Mouse (Mus musculus): ENCODE measurements at regions not wholly inside any gene's neighbourhood (a gene's known extent, or its start where the extent isn't known, plus 50 kb on each side); places are given as distances from the start of the nearest gene placed in this dataset.
A peak's percentile ranks its signal among the peaks of the same experiment; 100 is the strongest.

DNA sequence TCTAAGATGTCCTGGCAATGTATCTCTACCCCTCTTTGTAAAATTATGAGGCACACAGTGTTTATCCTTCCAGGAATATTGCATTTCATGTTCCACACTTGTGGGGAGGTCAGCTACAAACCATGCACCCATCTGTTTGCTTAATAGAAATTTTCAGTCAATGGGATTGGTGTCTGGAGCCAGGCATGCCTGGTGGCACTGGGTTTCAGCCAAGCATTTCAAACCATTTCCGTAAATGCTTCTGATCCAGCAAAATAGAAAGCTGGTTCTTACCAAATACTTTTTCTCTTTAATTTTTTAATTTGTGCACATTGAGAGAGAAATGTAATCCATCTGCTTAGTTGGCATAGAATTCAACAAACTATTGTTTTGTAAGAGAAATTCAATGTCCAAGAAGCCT, 517.3 kb upstream of the Hsf2 start:
- no peaks in the 10 kb centered on the region for H3K27me3 ChIP-seq (ENCODE audit: control insufficient read depth, insufficient read depth, low read length)
- intact Hi-C loops (cut with DNase I): no loop called here
- no peaks in the 10 kb centered on the region for H3K79me2 ChIP-seq (replicated peaks; ENCODE audit: control insufficient read depth, insufficient read depth, low read length)
- no peak overlapping the region for H3K27ac ChIP-seq
- H3K4me1 ChIP-seq (ENCODE audit: control insufficient read depth, insufficient read depth, low read length): no peaks in the 10 kb centered on the region
- no peaks in the 10 kb centered on the region for H3K36me3 ChIP-seq (ENCODE audit: control insufficient read depth, insufficient read depth, low read length)
- no peak for DNase-seq
- H3K9ac ChIP-seq (ENCODE audit: low read depth, low read length): no peak overlapping the region
- no peak overlapping the region for H3K4me3 ChIP-seq
- WGBS: 93% methylated on average over 1 of the region's 1 CpGs
- TF ChIP-seq EP300 (IDR thresholded peaks at IDR 0.05; ENCODE audit: insufficient read depth, low read depth, low read length) (no peak), CTCF (IDR thresholded peaks at IDR 0.05) (no peak)

DNA sequence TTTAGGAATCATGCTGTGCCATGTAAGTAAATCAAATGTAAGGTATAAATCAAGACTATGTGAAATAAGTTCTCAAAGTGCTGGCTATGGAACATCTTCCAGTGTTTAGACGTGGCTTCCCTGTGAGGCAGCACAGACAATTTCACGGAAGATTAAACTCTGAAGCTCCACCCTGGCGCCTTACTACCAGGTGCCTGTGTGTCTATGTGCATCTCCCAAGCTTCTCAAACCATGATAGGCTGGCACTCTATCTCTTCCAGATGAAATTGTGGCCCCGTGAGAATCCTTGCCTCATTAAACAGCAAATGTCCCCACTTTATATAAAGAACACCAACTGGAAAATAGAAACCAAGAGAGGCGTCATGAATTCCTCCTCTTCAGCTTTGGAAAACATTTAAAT, 511.4 kb upstream of the Hsf2 start:
- Histone ChIP-seq H3K4me3 (no peak overlapping the region), H3K79me2 (replicated peaks; ENCODE audit: control insufficient read depth, insufficient read depth, low read length) (no peaks in the 10 kb centered on the region), H3K27me3 (ENCODE audit: control insufficient read depth, insufficient read depth, low read length) (no peaks in the 10 kb centered on the region), H3K4me1 (ENCODE audit: control insufficient read depth, insufficient read depth, low read length) (no peaks in the 10 kb centered on the region), H3K9ac (ENCODE audit: low read depth, low read length) (no peak overlapping the region), H3K27ac (no peak overlapping the region), H3K36me3 (ENCODE audit: control insufficient read depth, insufficient read depth, low read length) (no peaks in the 10 kb centered on the region; the same call in 1 of the 2 replicates)
- WGBS: 90% methylated on average over 5 of the region's 5 CpGs
- intact Hi-C loops (cut with DNase I): no loop called here
- TF ChIP-seq CTCF (IDR thresholded peaks at IDR 0.05) (no peak), EP300 (IDR thresholded peaks at IDR 0.05; ENCODE audit: insufficient read depth, low read depth, low read length) (no peak), POLR2A (IDR thresholded peaks at IDR 0.05; ENCODE audit: insufficient read depth, low read depth, low read length) (no peak)
- no peak for DNase-seq

DNA sequence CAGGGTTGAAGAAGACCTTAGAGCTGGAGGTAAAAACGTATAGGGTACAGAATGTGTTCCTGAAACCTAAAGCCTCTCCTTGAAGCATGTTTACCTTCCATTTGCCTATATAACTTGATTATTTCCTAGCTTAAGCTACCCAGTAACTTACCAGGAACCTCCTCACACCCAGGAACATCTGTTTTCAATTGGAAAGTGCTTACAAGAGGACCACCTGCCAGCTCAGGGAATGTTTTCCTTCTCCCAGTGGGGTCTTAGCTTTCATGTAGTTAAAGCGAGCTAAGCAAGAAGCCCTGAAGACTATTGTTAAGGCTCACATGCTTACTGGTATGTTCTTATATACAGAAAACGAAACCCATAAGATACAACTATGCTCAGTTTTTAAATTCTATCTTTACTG, 506.6 kb upstream of the Hsf2 start:
- Histone ChIP-seq H3K9ac (ENCODE audit: low read depth, low read length) (no peak overlapping the region), H3K4me3 (no peak overlapping the region), H3K36me3 (ENCODE audit: control insufficient read depth, insufficient read depth, low read length) (peaks cover 6% of the 10 kb centered on the region), H3K27ac (peak overlapping the region; percentile 69), H3K27me3 (ENCODE audit: control insufficient read depth, insufficient read depth, low read length) (no peaks in the 10 kb centered on the region), H3K4me1 (ENCODE audit: control insufficient read depth, insufficient read depth, low read length) (no peaks in the 10 kb centered on the region; the same call in 1 of the 2 replicates), H3K79me2 (replicated peaks; ENCODE audit: control insufficient read depth, insufficient read depth, low read length) (no peaks in the 10 kb centered on the region)
- intact Hi-C loops (cut with DNase I): no loop called here
- TF ChIP-seq EP300 (IDR thresholded peaks at IDR 0.05; ENCODE audit: insufficient read depth, low read depth, low read length): no peak
- TF ChIP-seq CTCF (IDR thresholded peaks at IDR 0.05): no peak
- no peak for TF ChIP-seq POLR2A (IDR thresholded peaks at IDR 0.05; ENCODE audit: insufficient read depth, low read depth, low read length)
- DNase-seq: no peak
- 61% methylated on average over 3 of the region's 3 CpGs for WGBS

DNA sequence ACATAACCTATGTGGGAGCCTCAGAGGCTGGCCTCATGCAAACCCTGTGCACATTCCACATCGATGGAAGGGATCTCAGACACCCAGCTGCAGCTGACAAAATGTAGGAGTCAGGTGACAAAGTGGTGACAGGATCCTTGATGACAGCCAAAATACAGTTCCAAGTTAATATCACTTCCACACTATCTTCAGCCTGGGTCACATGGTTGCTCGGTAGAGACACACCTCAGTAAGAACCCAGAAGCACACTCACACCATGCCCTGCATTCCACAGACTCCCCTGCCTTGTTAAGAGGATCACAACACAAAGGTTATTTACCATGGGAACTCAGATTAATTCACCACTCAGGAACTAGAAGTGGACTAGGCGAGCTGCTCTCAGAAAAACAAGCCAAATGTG, 505.4 kb upstream of the Hsf2 start:
- peak; percentile 40 to 78 for DNase-seq
- H3K36me3 ChIP-seq (ENCODE audit: control insufficient read depth, insufficient read depth, low read length): peaks cover 6% of the 10 kb centered on the region
- H3K27me3 ChIP-seq (ENCODE audit: control insufficient read depth, insufficient read depth, low read length): no peaks in the 10 kb centered on the region
- intact Hi-C loops (cut with DNase I): loop anchor here (1.0 to 5.0 kb wide), 2 partner anchors 132 to 144 kb away; no protein-coding TSS in a partner anchor
- H3K27ac ChIP-seq: peak overlapping the region; percentile 85
- TF ChIP-seq POLR2A (IDR thresholded peaks at IDR 0.05; ENCODE audit: insufficient read depth, low read depth, low read length): peak; percentile 46; the same call in 1 of the 2 replicates
- no peak for TF ChIP-seq CTCF (IDR thresholded peaks at IDR 0.05)
- peak; percentile 94 for TF ChIP-seq EP300 (IDR thresholded peaks at IDR 0.05; ENCODE audit: insufficient read depth, low read depth, low read length)
- H3K79me2 ChIP-seq (replicated peaks; ENCODE audit: control insufficient read depth, insufficient read depth, low read length): no peaks in the 10 kb centered on the region
- H3K4me1 ChIP-seq (ENCODE audit: control insufficient read depth, insufficient read depth, low read length): no peaks in the 10 kb centered on the region; the same call in 1 of the 2 replicates
- 22% methylated on average over 3 of the region's 3 CpGs for WGBS
- H3K4me3 ChIP-seq: no peak overlapping the region
- no peak overlapping the region; the same call in 1 of the 2 replicates for H3K9ac ChIP-seq (ENCODE audit: low read depth, low read length)

DNA sequence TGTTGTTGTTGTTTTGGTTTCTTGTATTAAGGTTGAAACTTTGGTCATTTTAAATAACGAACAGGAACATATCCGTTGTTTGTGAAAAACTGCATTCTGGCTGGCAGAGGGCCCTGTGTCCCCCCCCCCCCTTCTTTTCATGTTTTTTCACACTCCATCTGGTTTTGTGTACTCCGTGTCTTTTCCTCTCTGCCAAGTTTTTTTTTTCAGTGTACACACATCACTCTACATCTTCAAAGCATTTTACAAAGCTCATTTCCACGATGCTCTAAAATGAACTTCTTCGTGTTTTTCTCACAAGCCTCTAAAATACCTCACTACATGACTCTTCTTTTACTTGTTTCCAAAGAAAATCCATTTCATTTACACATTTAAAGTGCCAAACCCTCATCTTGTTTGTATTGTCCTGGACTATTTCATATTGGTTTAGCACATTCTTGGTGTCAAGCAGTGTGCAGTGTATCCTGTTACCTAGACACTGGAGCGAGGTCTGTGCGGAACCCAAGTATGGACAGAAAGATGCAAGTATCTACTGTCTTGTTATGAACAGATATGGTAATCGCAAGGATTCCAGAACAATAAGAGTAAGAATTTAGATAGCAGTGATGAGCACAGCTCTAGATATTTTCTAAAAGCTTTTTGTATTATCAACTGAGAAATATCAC, 503.5 kb upstream of the Hsf2 start:
- Histone ChIP-seq H3K9ac (ENCODE audit: low read depth, low read length) (no peak overlapping the region), H3K4me1 (ENCODE audit: control insufficient read depth, insufficient read depth, low read length) (no peaks in the 10 kb centered on the region; the same call in 1 of the 2 replicates), H3K36me3 (ENCODE audit: control insufficient read depth, insufficient read depth, low read length) (peaks cover 6% of the 10 kb centered on the region), H3K27ac (peak overlapping the region; percentile 85), H3K4me3 (no peak overlapping the region), H3K79me2 (replicated peaks; ENCODE audit: control insufficient read depth, insufficient read depth, low read length) (no peaks in the 10 kb centered on the region), H3K27me3 (ENCODE audit: control insufficient read depth, insufficient read depth, low read length) (no peaks in the 10 kb centered on the region)
- no peak for DNase-seq
- no peak for TF ChIP-seq POLR2A (IDR thresholded peaks at IDR 0.05; ENCODE audit: insufficient read depth, low read depth, low read length)
- no peak for TF ChIP-seq CTCF (IDR thresholded peaks at IDR 0.05)
- no peak for TF ChIP-seq EP300 (IDR thresholded peaks at IDR 0.05; ENCODE audit: insufficient read depth, low read depth, low read length)
- WGBS: 65% methylated on average over 8 of the region's 8 CpGs
- intact Hi-C loops (cut with DNase I): loop anchor here (5.0 kb wide), 1 partner anchor 145 kb away; no protein-coding TSS in a partner anchor

DNA sequence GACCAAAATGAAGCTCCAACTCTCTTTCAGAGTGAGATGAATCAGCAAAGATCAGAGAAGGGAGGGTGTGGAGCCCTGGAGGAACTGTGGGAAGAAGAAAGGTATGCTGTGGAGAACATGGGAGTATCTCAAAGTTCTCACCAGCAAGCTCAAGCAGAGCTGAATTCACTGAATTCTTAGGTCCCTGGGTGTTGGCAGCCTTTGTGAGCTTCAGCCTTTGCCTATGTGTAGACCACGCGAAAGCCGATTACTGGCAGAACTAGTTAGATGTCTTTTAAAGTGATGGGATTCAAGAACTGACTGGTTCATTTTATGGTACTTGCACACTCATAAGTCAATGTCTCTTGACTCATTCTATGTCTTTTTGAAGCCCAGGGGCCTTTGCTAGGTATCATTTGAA, 491.2 kb upstream of the Hsf2 start:
- 91% methylated on average over 3 of the region's 3 CpGs for WGBS
- Histone ChIP-seq H3K79me2 (replicated peaks; ENCODE audit: control insufficient read depth, insufficient read depth, low read length) (no peaks in the 10 kb centered on the region; the same call in 1 of the 2 replicates), H3K36me3 (ENCODE audit: control insufficient read depth, insufficient read depth, low read length) (no peaks in the 10 kb centered on the region)

More for the DNA sequence above, 491.2 kb upstream of the Hsf2 start:
- no peak overlapping the region for H3K9ac ChIP-seq (ENCODE audit: low read depth, low read length)
- H3K4me3 ChIP-seq: no peak overlapping the region
- no peaks in the 10 kb centered on the region for H3K4me1 ChIP-seq (ENCODE audit: control insufficient read depth, insufficient read depth, low read length)
- intact Hi-C loops (cut with DNase I): no loop called here
- DNase-seq: no peak
- H3K27me3 ChIP-seq (ENCODE audit: control insufficient read depth, insufficient read depth, low read length): no peaks in the 10 kb centered on the region
- no peak for TF ChIP-seq CTCF (IDR thresholded peaks at IDR 0.05)
- no peak for TF ChIP-seq EP300 (IDR thresholded peaks at IDR 0.05; ENCODE audit: insufficient read depth, low read depth, low read length)
- TF ChIP-seq POLR2A (IDR thresholded peaks at IDR 0.05; ENCODE audit: insufficient read depth, low read depth, low read length): no peak
- no peak overlapping the region for H3K27ac ChIP-seq
